Mouse (Mus musculus) kidney, postnatal 4 days (tissue): ENCODE measurements at regions not wholly inside any gene's neighbourhood (a gene's known extent, or its start where the extent isn't known, plus 50 kb on each side); places are given as distances from the start of the nearest gene placed in this dataset.
A peak's percentile ranks its signal among the peaks of the same experiment; 100 is the strongest.

Experiments
- DNase-seq, 2 experiments: peaks; one replicate each; pipeline ENCODE4 v3.0.0; 2021; ENCODE audit warnings: mixed read lengths in 2 of 2

DNA sequence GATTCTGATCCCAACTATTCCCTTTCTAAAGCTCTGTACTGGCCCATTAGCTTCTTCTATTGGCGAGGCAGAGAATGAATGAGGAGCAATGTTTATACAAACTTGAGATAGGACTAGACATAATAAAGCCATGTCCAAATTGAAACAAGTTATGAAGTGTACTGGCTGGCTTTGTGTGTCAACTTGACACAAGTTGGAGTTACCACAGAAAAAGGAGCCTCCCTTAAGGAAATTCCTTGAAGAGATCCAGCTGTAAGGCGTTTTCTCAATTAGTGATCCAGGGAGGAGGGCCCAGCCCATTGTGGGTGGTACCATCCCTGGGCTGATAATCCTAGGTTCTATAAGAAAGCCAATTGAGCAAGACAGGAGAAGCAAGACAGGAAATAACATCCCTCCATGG is 135.9 kb upstream of the Cr2 start:
- DNase-seq = peak in 1 of 2 experiments; percentile 0

DNA sequence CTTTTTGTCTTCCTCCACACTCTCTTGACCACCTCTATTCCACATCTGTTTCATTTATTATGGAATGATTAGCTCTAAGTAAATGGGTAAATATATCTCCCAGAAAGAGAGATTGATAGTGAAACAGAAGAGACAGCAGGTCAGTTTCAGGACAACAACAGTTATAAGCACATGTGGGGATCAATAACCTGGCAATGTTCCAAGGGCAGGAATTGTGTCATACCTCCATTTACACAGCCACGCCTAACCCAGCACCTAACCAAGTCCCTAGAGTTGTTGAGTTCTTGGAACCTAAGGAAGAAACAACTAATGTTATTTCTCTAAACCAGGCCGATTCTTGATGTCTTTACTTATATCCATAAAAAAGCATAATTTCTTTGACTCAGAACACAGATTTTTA is 108.6 kb upstream of the Cr2 start:
- no peak for DNase-seq

DNA sequence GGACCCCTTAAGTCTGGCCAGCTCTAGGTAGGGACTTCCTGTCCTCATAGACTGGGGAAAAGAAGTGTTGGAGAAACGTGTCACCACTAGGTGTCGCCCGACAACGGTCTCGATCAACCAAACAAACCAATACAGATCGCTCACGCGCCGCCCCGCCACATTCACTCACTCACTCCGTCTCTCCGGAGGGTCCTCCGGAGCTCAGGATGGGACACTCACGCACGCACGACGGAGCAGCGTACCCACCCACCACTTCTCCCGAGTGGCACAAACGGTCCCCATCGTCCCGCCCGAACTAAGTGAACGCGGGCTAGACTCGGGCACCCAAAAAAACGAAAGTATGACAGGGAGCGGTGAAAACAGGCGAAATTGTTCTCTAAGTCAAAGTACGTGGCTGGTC is 65.0 kb upstream of the Cr2 start:
- peak; percentile 98 to 99 for DNase-seq

DNA sequence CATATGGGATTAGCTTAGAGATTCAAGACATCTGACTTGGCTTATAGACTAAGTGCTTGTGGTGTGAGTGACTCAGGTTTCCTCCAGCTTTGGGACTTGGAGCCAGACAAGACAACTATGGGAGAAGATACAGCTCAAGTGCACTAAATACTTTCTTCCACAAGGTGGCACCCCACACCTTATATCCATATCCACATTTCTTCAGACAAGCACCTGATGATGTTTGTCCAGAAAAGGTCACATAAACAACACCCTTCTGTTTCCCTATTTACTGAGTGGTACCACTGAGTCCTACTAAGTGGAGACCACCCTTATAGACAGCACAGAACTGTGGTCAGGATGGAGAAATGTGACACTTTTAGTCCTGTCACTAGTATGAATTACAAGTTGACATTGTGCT is 56.1 kb upstream of the Cr2 start:
- DNase-seq = peak; percentile 29 to 53

DNA sequence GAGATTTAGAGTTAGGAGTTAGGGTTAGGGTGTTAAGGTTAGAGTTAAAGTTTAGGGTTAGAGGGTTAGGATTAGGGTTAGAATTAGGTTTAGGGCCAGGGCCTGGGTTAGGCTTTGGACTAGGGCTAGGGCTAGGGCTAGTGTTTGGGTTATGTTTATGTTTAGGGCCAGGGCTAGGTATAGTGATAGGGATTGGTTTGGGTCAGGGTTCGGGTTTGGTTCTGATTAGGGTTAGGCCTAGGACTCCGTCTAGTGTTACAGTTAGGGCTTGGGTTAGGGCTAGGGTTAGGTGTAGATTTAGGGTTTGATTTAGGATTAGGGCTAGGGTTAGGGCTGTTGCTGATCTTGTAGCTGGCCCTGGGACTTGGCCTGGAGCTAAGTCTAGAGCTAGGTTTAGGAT is 50.5 kb upstream of the Cr2 start:
- no peak for DNase-seq
